Mouse (Mus musculus): ENCODE data around the gene Abhd12.
"Not testable (repeated sequence)": the region's sequence is repeated elsewhere in the genome, so short reads cannot be mapped to it uniquely, and the experiment has no call there.

The Abhd12 gene

DNA sequence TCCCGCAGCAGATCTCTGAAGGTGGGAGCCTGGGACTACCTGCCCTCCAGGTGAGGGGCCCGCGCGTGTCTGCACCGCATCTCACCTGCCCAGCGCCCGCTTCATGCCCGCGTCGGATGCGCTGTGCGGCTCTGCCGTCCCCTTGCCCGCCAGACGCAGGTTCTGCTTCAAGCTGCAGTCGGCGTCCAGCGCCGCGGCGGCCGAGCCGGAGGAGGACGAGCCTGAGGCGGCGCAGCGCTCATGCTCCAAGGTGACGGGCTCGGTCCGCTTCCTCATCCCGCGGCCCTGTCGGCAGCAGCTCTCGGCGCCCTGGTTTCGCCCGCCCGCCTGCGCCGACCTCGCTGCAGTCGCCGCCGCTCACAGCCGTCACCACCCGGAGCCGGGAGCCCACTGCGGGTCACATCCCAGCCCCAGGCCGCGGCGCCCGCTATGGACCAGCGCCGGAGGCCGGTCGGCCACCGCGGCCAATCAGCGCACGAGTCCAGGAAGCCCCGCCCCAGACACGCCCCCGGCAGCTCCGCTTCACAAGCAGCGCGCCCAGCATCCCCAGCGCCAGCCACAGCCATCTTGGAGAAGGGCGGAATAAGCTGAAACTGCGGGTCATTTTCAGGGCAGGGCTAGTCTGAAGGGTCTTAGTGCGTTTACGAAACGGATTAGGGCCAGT lies at the start of gene Abhd12:
TSS of gene Abhd12 (minus strand) at position 470 of the 664 bp plus-strand sequence.
- peak; percentile 97 for DNase-seq

DNA sequence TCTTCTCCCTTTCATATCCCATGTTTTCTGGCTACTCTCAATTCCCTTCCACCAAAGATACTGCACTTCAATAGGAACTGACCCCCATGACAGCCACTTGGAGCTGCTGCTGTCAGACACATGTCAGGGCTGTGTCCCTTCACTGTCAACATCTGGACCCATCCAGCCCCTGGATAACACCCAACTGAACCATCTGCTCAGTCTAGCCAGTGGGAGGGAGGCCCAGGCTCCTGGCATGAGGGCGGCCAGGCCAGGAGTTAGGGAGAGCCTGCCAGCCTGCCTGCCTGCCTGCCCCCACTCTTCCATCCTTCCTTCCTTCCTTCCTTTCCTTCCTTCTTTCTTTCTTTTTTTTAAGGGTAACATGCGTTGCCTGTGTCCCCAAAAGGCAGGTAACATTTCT lies 46.7 kb upstream of the Abhd12 start:
- DNase-seq = no peak

DNA sequence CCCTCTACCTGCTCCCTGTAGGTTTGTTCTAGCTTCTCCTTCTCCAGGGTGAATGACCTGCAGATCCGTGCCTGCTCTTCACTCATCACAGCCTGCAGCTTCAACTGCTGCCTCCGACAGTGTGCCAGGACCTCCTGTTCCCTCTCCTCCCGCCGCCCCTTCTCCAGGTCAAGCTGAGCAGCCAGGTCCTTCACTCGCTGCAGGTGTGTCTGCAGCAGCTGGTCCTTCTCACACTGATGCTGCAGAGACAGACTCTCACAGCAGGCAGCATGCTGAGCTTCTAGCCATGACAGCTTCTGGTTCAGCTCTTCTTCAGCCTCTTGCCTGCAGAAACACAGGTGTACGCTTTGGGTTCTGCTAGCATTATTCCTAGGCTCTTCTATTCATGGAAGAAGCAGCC lies 45.5 kb upstream of the Abhd12 start:
- no peak for DNase-seq

DNA sequence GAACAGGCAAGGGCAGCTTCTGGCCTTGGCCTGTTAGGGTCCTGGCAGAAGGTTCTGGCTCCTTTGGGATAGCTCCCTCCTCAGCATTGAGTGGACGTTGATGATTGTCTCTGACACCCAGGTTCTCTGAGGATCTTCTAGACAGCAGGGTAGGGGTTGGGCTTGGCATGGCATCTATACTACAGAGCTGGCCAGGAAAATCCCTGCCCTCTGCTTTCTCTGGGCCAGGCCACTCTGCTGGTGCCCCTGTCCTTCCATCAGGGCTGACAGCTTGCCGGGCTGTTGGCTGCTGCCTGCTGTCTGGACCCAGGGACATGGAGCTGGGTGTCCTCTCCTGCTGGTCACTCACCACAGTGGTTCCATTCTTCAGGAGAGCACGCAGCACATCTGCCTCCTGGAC lies 45.1 kb upstream of the Abhd12 start:
- DNase-seq = no peak

DNA sequence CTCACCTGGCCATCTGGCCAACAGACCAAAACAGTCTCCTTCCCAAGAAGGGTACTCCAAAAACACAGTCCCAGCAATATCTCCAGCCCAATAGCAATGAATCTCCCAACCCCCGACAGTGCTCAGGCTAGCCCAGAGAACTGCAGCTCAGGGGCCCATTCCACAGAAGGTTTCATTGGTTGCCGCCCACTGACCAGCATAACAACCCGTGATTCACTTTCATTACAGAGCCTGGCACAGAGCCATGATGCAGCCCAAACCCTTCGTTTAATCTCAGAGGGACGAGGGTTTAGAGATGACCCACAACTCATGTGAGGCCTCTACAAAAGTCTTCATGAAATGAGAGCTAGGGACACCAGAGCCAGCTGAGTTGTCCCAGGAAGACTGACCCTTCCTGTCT lies 44.2 kb upstream of the Abhd12 start:
- no peak for DNase-seq

DNA sequence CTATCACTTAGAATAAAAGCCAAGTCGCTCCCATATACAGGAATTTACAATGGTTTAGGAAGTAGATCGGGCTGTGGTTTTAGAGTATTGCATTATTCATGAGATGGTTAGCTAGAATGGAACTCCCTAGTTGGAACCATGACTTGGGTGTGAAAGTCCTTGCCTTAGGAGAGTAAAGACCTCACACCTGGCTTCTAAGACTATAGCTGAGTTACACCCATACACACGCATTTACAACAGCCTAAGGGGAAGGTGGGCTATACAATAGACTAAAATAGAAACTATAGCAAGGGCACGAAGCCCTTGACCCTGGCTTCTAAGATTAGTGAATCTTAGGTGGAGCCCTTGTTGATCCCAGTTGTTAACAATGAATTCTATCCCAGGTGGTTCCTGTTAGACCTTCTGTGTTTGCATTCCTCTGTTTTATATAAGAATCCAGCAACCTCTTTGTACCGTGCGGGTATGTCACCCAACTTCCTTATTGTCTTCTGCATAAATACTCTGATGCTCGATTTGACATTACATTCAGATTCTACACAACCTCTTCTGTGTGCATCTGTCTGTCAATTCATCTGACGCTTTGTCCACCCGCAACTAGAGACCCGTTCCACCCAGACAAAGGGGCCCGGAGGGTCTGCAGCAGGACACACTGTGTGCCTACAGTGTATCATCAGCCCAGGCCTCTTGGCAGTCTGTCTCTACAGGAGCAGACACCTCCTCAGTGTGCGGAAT lies 43.5 kb upstream of the Abhd12 start:
- not testable (repeated sequence) for DNase-seq

DNA sequence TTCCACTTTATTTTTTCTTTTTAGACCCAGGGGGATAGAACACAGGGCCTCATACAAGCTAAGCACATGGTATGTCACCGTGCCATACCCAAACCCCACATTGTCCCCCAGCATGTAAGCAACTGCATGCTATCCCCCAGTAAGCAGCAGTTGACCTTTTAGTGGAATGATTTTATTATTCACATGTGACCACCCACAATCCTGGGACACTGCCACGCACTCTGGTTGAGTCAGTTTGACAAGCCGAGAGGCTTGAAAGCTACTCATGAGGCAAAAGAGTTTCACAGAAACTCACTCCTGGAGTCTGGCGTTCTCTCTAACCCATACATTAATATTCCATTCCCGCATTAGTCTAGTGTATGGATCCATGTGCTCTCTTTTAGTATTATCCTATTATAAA lies 42.8 kb upstream of the Abhd12 start:
- not testable (repeated sequence) for DNase-seq

DNA sequence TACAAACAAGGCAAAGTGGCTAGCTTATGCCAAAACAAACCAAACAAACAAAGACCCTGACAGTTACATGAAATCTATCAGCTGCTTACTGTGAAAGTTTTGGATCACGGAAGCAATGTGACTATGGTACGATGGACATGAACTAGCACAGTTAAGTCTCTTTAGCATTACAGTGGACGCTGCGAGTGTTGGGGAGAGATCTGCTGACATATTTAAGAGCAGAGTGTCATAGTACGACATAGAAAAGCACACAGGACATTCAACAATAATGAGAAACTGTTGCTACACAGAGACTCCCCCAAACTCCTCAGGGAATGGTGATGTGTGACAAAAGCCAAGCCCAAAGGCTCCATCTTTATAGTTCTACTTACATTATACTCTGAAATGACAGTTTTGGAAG lies 39.5 kb upstream of the Abhd12 start:
- no peak for DNase-seq

DNA sequence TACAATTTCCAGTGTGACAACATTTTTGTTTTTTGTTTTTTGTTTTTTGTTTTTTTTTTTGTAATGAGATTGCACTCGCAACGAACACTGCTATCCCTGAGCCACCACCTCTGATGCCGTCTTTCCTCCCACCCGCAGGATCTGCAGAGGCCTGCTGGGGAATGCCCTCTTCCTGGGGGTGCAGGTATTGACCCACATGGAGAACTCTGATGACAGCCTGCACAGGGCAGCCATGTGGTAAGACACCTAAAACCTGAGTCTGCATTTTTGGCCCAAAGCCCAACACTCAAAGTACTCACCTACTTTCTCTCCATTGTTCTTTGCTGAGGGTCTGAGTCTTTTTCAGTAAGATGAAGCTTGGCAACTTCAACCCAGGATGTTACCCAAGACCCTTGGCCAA lies 30.1 kb upstream of the Abhd12 start:
- no peak for DNase-seq

DNA sequence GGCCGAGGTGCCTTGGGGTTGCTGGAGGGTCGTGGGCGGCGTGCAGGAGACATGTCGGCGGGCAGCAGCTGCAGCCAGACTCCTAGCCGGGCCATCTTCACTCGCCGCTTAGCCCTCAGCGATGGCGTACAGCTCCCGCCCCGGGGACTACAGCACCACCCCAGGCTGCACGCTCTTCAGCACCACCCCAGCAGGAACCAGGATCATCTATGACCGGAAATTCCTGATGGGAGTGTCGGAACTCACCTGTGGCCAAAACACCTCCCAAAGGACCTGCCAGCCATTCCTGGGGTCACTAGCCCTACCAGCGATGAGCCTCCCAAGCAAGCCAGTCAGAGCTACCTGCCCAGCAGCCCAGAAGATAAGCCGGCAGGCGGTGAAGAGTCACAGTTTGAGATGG lies 28.9 kb upstream of the Abhd12 start:
- no peak for DNase-seq

DNA sequence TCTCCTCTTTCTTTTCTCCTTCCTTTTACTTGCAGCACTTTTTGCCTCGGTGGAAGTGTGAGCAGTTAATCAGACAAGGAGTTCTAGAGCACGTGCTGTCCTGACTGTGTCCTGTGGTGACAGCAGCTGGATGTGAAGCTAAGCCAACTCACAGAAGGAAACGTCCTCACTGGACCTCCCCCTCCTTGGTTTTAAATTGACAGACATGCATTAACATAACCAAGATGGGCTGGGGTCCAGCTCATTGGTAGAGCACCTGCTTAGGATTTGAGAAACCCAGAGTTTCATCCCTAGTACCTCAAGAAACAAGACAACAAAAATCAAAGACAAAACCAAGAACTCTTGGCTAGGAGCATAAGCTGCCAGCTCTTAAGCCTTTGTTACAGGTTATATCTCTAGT lies 26.3 kb upstream of the Abhd12 start:
- no peak for DNase-seq

DNA sequence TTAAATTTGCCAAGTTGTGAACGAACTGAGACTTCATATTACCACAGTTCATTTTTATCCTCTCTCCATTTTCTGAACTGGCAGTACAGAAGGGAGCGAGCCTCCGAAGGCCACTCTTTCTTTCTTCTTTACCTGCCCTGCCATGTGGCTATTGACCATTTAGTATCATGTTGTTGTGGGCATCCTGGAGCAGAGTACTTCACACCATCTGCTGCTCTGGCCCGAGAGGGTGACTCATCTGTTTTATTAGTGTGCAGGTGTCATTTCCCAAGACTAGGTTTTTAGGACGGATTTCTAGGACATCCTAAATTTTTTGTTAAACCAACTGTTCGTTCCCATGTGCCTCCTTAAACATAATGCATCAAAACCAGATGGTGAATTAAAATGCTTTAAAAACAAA lies 24.6 kb upstream of the Abhd12 start:
- DNase-seq = no peak

DNA sequence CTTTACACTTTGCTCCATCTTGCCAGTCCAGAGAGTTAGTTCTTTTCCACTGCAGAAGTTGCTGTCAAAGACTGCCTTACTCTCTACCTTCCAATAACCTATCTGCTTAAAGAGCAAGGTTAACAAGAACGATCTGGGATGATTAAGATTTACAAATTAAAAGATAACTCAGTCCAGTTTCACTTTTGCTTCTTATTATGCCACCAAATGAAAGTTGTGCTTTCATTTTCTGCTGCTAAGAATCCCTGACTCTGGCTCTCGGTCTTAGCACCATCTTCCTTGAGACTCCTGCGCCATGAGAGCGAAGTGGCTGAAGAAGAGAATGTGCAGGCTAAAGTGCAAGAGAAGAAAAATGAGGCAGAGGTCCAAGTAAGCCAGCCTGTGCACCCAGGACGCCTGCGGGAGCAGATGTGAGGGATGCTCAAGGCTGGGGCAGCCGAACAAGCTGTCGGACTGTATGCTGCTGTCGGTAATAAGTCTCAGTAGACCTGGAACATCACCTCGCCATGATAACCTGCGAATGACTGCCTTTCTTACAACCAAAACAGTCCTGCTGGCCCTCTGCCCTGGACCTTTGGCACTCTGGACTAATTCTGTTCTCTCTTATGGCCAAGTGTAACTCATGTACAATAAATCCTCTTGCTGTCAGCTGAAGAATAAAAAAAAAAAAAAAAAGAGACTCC lies 22.6 kb upstream of the Abhd12 start:
- no peak for DNase-seq

DNA sequence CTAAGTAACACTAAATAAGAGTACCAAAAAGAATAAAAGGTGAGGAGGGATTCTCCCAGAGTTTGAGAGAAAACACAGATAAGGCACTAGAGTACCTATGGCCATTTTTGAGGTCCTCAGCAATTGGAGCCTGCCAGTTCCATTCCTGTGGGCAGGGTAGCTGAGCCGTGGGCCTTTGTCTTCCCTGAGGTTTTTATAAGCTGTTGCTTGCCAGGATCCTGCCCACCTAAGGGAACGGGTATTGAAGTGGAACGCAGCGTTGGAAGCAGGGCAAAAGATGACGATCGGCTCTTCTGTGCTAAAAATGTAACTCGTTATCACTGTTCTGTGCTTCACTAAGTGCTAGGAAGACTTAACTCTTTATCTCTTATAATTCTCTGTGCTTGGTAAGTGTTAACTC lies 19.0 kb upstream of the Abhd12 start:
- no peak for DNase-seq

DNA sequence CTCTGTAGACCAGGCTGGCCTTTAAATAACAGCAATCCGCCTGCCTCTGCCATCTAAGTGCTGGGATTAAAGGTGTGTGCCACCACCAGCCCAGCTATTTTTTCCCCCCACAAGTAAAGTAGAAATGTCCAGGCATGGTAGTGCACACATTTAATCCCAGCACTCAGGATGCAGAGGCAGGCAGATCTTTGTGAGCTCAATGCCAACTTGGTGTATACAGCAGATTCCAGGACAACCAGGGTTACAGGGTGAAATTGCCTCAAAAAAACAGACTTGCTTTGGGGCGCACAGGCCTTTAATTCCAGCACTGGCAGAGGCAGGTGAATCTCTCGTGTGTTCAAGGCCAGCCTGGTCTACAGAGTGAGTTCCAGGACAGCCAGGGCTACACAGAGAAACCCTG lies 18.5 kb upstream of the Abhd12 start:
- DNase-seq = no peak

DNA sequence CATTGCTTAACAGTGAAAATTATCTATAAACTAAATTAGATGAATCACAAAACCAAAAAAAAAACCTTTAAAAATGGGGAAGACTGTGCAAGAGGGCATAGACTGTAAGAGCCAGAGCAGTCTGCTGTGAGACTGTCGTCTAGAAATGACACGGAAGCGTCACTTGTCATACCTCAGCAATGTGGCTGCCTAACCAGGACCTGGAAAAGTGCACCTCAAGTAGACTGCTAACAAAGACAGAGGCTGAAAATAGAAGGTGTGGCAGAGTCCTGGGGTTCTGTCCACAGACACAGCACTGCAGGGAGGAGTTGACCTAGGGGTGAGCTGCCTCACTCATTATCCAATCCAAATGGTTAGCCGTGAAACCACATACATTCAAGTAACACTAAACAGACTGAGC lies 17.6 kb upstream of the Abhd12 start:
- no peak for DNase-seq

DNA sequence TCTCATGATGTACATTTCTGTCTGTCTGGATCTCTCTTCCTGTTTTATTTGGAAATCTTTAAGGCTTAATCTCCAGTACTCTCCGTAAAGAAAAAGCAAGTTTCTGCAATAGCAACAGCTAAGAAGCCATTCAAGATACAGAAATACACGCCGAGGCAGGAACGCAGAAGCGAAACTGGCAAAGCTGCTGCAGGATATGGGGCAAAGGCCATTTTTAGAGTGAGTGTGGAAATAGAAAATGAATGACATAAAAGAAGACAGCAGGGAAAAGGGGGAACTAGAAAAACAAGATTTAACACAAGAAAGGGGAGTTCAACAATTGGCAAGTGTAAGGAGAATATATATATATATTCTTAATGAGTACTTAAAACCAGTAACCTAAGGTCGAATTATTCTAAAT lies 17.2 kb upstream of the Abhd12 start:
- DNase-seq = no peak

DNA sequence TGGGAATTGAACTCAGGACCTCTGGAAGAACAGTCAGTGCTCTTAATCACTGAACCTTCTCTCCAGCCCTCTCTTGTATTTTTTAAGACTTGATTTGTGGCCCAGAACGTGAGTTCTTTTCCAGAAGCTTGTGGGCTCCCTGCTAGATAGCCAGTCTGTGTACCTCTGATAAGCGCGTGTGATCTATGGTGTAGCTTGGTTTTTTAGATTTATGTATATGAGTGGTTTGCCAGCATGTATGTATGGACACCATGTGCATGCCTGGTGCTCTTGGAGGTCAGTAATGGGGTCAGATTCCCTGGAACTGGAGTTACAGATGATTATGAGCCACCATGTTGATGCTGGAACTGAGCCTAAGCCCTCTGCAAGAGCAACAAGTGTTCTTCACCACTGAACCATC lies 16.0 kb upstream of the Abhd12 start:
- no peak for DNase-seq

DNA sequence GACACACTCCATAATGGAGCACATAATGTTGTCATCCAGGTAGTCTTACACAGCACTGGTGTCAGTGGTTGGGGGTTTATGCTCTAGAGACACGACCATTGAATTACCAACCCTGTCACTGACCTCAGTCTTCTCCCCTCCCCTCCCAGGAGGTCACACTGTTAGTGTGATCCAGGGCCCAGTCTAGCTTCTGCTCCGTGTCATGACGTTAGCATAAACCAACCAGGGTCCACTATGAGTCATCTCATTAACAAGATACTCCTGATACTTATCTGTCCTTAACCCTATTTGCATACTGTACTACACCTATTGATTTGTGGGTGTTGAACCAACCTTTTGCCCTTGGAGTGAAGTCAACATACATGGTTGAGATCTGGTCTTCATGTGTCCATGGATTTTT lies 14.2 kb upstream of the Abhd12 start:
- DNase-seq = no peak

DNA sequence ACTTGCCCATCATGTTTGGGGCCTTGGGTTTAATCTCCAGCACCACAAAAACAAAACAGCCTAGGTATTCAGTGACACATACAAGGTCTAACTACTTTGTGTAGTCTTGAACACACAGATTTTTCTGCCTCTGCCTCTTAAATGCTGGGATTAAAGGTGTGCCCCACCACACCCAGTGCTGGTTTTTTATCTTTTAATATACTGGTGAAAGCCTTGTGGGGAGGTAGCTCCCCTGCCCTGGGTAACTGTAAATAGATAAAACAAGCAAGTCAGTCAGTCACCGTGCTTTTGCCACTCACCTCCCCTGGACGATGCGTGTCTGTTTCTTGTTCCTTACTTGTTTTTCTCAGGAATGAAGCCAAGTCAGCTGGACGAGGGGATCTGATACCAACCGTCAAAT lies 11.2 kb upstream of the Abhd12 start:
- DNase-seq = no peak

DNA sequence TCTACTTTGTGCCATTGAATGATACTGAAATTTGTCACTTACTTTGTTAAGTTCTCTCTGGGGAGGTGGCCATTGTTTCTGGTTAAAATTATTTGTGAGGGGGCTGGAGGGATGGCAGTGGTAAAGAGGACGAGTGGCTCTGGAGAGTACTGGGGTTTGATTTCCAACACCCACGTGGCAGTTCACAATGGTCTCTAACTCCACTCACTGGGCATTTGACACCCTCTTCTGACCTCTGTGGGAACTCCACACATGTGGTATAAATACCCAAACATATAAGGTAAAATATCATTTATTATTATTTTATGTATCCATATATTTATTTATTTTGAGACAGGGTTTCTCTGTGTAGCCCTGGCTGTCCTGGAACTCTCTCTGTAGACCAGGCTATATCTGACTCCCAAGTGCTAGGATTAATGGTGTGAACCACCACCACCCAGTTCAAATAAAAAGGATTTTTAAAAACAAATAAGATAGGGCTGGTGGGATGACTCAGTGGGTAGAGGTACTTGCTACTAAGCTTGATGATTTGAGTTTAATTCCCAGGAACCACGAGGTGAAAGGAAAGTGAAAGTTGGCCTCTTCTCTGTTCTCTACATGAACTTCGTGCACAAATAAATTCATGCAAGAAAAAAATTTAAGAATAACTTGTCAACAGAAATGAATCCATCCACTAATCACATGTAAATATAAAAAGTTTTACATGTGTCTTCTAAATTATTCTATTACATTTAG lies 10.4 kb upstream of the Abhd12 start:
- no peak for DNase-seq

DNA sequence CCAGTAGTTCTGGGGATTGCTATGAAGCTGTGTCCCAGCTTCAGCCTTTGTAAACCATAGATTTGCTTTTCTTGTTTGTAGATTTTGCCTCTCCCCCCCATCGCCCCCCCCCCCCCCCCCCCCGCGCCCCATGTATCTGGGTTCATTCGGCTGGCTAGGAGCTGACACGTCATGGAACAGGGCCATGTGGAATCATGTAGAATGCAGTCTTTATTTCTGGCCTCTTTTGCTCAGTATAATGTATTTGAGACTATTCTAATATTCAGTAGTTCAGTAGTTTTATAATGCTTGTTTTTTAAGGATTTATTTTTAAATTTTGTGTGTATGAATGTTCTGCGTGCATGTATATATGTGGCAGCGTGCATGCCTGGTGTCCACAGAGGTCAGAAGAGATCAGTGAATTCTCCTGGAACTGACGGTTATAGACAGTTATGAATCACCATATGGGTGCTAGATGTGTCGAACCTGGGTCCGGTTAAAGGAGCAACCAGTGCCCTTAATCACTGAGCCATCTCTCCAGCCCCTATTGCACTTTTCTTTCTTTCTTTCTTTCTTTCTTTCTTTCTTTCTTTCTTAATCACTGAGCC lies 5.8 kb upstream of the Abhd12 start:
- DNase-seq = no peak

DNA sequence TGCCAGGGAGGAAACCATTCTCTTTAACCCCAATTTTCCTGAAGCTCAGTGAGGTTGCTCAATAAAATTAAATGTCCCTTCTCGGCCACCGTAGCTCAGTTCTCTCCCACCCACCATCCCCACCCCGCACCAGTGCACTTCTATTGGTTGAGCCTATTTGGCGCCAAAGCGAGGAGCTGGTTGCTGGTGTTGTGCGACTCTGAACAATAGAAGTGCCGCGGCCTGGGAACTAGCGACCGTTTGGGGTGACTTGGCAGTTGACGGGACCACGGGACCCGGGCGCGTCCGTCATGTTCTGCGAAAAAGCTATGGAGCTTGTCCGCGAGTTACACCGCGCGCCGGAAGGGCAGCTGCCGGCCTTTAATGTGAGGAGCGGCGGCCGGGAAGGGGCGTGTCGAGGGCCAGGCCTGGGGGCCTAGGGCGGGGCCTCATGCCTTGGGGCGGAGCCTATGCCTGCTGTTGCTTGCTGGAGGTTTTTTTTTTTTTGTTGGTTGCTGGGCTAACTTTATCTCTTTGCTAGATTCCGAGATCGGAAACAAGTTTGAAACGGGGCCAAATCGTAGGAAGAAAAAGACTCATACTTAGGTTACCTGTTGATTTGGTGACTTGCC lies 5.0 kb upstream of the Abhd12 start:
- DNase-seq = peak; percentile 83

Measured in right cerebral cortex, postnatal 4 days (tissue).